Mouse (Mus musculus) effector memory CD4-positive, alpha-beta T cell, adult 5 months (primary cell): ENCODE measurements around the gene Nr1d2. TPM values are rescaled to one million over a fixed set of nuclear protein-coding genes. Genes with fewer than 3 reads are reported as not detected.

Experiments
- polyA plus RNA-seq: library from polyadenylated mRNA; unstranded; fragments of 100-300 nt; shearing (Covaris generic); gene quantifications from one replicate; pipeline ENCODE4 v1.2.1, GENCODE M21; 2017

Nr1d2 gene
- 179 TPM for polyA plus RNA-seq

DNA sequence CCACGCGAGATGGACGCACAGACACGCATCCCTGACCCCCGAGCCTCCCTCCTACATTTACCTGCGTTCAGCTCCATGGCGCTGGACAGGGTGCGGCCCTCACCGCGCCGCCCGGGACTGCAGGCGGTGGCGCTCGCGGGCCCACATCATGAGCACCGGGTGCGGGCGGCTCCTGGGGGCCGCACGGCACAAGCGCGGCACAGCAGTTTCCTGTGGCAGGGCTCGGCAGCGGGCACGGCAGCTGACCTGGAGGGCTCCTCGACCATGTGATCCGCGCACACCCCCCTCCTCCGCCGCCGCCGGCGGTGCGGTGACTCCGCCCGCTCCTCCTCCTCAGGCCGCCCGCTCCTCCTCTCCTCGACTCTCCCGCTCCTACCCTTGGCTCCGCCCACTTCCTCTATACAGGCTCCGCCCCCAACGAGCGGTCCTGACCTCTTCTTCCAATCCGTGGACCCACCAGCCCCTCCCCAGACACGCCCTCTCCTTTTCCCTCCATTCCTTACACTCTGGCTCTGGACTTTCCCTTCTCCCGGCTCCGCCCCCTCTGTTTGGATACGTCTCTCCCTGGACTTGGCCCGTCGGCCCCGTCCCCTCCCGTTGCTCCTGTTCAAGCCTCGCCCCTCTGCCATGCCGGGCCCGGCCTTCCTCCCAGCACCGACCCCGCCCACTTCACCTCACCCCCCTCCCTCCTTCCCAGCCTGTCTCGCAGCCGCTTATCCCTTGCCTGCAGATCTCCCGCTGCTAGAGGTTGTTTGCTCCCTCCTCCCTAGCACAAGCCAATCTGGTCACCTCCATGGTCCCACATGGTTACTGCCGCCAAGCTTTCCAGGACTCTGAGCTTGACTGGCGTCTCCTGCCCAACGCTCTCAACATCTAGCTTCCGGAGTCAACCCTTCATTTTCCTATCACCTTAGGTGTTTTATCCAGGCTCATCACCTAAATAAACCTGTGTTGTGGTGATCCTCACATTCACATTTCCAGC is at the start of gene Nr1d2:
Nr1d2 (minus strand) TSS at position 378 of the 982 bp plus-strand sequence.

GRCm38 (mm10) chr14:18270529-18271441 is 31.9 kb upstream of the Nr1d2 start, which contains the start of the genes Nkiras1 and Rpl15:
Gene Nkiras1 (plus strand): TSS chr14:18271136.
Gene Rpl15 (minus strand): TSS chr14:18271391.

Other genes with a start within 250 kb of the Nr1d2 start
- 19.8 TPM for gene Nkiras1, start 32.0 kb upstream of the Nr1d2 start, polyA plus RNA-seq
- gene Rpl15, start 32.3 kb upstream of the Nr1d2 start, polyA plus RNA-seq: 483 TPM
- 78.3 TPM for gene Ube2e1, start 92.7 kb upstream of the Nr1d2 start, polyA plus RNA-seq